Mouse (Mus musculus) C2C12 (cell line): ENCODE data around the gene Hoxb7. TPM values are rescaled to one million over a fixed set of nuclear protein-coding genes. Genes with fewer than 3 reads are reported as not detected.

Source experiments
- H3K27me3 ChIP-seq: one replicate; pipeline ENCODE4 v1.6.1; 2011; ENCODE audit not compliant: control insufficient read depth, insufficient read depth, insufficient read length
- H3K36me3 ChIP-seq: one replicate; pipeline ENCODE4 v1.6.1; 2011; ENCODE audit not compliant: control insufficient read depth, insufficient read depth
- H3K4me3 ChIP-seq: one replicate; pipeline ENCODE4 v1.5.1; 2011; ENCODE audit warnings: mild to moderate bottlenecking, control low read depth; ENCODE audit not compliant: poor library complexity, insufficient read depth, severe bottlenecking
- H3K79me2 ChIP-seq: one replicate; pipeline ENCODE4 v1.6.1; 2011; ENCODE audit not compliant: control insufficient read depth, insufficient read depth
- H3K79me3 ChIP-seq: one replicate; pipeline ENCODE4 v1.6.1; 2011; ENCODE audit warnings: low read depth, control low read depth
- H3ac ChIP-seq: one replicate; pipeline ENCODE3; 2011; ENCODE audit warnings: low read depth; ENCODE audit not compliant: control insufficient read depth, insufficient read length
- CEBPB ChIP-seq: IDR thresholded peaks from one replicate; pipeline ENCODE4 v1.6.1; 2011; ENCODE audit warnings: low read depth, mild to moderate bottlenecking, control low read depth, moderate library complexity
- CTCF ChIP-seq: IDR thresholded peaks from one replicate; pipeline ENCODE4 v1.5.1; 2011; ENCODE audit not compliant: control insufficient read depth, insufficient read depth, insufficient read length
- FOSL1 ChIP-seq: IDR thresholded peaks from one replicate; pipeline ENCODE4 v1.8.0; 2011; ENCODE audit warnings: mild to moderate bottlenecking, low read length; ENCODE audit not compliant: poor library complexity, insufficient read depth, severe bottlenecking
- MAX ChIP-seq: IDR thresholded peaks from one replicate; pipeline ENCODE4 v1.6.1; 2011; ENCODE audit warnings: mild to moderate bottlenecking, control low read depth
- MYOD1 ChIP-seq: IDR thresholded peaks from one replicate; pipeline ENCODE4 v1.6.1; 2011; ENCODE audit warnings: low read depth; ENCODE audit not compliant: control insufficient read depth, insufficient read length
- MYOG ChIP-seq: IDR thresholded peaks from one replicate; pipeline ENCODE4 v1.6.1; 2011; ENCODE audit not compliant: control insufficient read depth, insufficient read length; ENCODE audit errors: extremely low read depth
- USF1 ChIP-seq: IDR thresholded peaks from one replicate; pipeline ENCODE4 v1.6.1; 2011; ENCODE audit warnings: low read depth, mild to moderate bottlenecking, control low read depth, moderate library complexity
- polyA plus RNA-seq: library from polyadenylated mRNA; unstranded; fragments of >200 nt; fragmentation: generic; extraction: Trizol; gene quantifications from one replicate; pipeline ENCODE4 v1.2.1, GENCODE M21; 2012; ENCODE audit warnings: missing spikeins

Gene Hoxb7
- polyA plus RNA-seq, 1 experiment = 0.04 TPM

- Histone ChIP-seq H3K27me3 (peaks cover 92% of the 10 kb centered on the region), H3K36me3 (no peaks in the 10 kb centered on the region), H3ac (no peak overlapping the region), H3K4me3 (no peak overlapping the region), H3K79me2 (no peaks in the 10 kb centered on the region), H3K79me3 (no peaks in the 10 kb centered on the region)
- TF ChIP-seq MAX = no peak
- no peak for TF ChIP-seq MYOG
- no peak for TF ChIP-seq CEBPB
- no peak for TF ChIP-seq CTCF
Observed at GRCm38 (mm10) chr11:96288455-96289221, 2.2 kb downstream of the Hoxb7 start.

- Histone ChIP-seq H3ac (no peak overlapping the region), H3K79me2 (no peaks in the 10 kb centered on the region), H3K27me3 (peaks cover 90% of the 10 kb centered on the region), H3K4me3 (no peak overlapping the region), H3K79me3 (no peaks in the 10 kb centered on the region), H3K36me3 (no peaks in the 10 kb centered on the region)
- no peak for TF ChIP-seq FOSL1
- no peak for TF ChIP-seq USF1
- TF ChIP-seq CTCF = no peak
- TF ChIP-seq MYOD1 = no peak
- TF ChIP-seq MYOG = no peak
- no peak for TF ChIP-seq MAX
- no peak for TF ChIP-seq CEBPB
Observed at GRCm38 (mm10) chr11:96289293-96289692, 2.9 kb downstream of the Hoxb7 start.

DNA sequence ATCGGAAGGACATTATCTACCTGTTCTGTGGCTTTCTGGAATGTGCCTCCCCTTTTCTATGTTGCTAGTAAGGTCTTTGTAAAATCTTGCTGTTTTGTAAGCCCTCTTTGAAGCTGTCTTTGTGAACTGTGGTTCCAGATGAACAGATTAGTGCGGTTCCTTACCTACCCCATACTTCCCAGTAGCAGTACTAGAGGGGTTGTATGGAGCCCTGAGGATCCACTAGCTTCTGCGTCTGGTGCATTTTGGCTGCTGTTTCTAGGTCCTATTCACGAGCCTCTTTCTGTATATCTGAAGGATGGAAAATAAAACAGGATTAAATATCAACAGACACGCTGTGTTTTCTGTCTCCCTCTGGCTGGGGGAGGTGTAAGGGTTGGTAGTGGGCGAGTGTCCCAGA, 3.4 kb downstream of the Hoxb7 start:
- Histone ChIP-seq H3ac (no peak overlapping the region), H3K4me3 (no peak overlapping the region), H3K27me3 (peaks cover 90% of the 10 kb centered on the region), H3K79me2 (no peaks in the 10 kb centered on the region), H3K36me3 (no peaks in the 10 kb centered on the region), H3K79me3 (no peaks in the 10 kb centered on the region)
- no peak for TF ChIP-seq MYOG
- no peak for TF ChIP-seq USF1
- TF ChIP-seq MAX = no peak
- TF ChIP-seq FOSL1 = no peak
- TF ChIP-seq CEBPB = no peak
- no peak for TF ChIP-seq CTCF
- TF ChIP-seq MYOD1 = no peak

DNA sequence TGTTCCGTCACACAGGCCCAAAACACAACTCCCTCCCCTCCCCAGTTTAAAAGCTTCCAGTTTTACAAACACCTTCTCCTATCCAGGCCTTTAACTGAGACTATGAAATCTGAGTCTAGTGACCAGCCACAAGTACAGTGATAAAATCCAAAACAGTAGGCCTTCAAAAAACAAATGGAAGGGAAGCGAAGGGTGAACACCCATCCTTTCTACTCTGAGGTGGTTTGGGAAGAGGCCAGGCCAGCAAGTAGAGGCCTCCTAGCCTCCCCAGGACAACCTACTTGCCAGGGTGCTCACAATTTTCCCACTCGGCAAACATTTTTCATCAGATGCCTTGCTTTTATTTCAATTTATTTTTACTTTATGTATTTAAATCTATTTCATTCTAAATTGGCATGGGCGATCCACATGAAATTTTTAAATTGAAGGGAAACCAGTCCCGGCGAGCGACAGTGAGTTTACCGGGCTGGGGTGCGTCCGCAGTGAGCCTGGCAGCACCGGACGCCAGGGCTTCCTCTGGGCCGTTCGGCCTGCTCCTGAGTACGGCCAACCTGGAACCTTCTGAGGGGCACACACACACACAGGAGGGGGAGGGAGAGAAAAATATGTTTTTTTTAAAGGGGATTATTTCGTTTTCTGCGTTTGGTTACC, 4.4 kb downstream of the Hoxb7 start:
- no peak overlapping the region for H3ac ChIP-seq
- H3K36me3 ChIP-seq = no peaks in the 10 kb centered on the region
- H3K27me3 ChIP-seq = peaks cover 90% of the 10 kb centered on the region
- no peak overlapping the region for H3K4me3 ChIP-seq
- no peak for TF ChIP-seq CEBPB
- TF ChIP-seq MYOD1 = no peak
- TF ChIP-seq MAX = no peak
- TF ChIP-seq USF1 = no peak
- TF ChIP-seq MYOG = no peak
- no peak for TF ChIP-seq CTCF
- no peak for TF ChIP-seq FOSL1
- no peaks in the 10 kb centered on the region for H3K79me2 ChIP-seq
- H3K79me3 ChIP-seq = no peaks in the 10 kb centered on the region

DNA sequence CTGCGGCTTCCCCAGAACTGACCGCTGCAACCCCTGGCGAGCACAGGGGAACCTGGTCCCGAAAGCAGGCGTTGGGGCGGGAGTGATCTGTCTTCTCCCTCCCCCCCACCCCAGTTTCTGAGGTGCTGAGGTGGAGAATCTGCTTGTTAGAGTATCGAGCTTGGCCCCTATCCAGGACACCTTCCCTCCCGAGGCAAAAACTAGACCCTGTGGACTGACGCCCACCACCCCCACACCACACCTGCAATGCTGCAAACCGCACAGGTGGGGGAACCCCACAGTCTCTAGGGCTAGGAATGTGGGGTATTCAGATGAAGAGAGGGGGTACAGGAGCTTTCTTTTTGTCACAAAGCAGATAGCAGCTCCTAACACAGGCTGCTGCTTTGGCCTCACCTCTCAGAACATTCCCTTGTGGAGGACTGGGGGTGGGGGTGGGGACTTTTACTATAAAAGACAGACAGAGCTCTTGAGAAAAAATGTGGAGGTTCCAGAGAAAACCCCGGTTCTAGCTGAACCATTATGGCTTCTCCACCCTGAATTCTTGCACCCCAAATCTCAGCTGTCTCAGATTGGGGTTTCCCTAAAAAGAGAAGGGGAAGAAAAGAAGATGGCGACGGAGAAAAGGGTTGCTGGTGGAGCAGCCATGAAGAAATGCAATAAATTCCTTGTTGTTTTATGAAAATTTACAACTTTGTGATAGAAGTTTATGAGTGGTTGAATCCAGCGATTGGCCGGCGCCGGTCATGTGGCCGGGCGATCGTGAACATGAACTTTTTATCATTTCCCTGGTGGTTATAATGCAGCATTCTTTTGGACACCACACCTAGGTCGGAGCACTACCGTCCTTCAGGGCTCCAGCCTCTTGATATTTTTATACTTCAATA, 5.5 kb downstream of the Hoxb7 start, which contains the start of gene Hoxb6:
Gene Hoxb6 (plus strand): TSS at position 796 of the 884 bp plus-strand sequence.
- TF ChIP-seq CEBPB = no peak
- TF ChIP-seq MAX = no peak
- no peak for TF ChIP-seq CTCF
- TF ChIP-seq MYOD1 = no peak
- TF ChIP-seq MYOG = no peak
- no peak for TF ChIP-seq FOSL1
- TF ChIP-seq USF1 = no peak
- Histone ChIP-seq H3K79me3 (no peaks in the 10 kb centered on the region), H3ac (peak within 1 kb of the TSS; percentile 52), H3K27me3 (peaks cover 89% of the 10 kb centered on the region), H3K36me3 (no peaks in the 10 kb centered on the region), H3K4me3 (no peak within 1 kb of the TSS), H3K79me2 (no peaks in the 10 kb centered on the region)
